Mouse (Mus musculus) embryo, embryonic 9.5 days (tissue): Measurements from ENCODE around the gene Meioc.

Experiments used
- DNase-seq: peaks from one replicate; pipeline ENCODE4 v3.0.0-alpha.2; 2017; ENCODE audit errors: extremely low spot score

Meioc gene

GRCm38 (mm10) chr11:102663416-102663815 lies at the start of gene Meioc:
TSS of gene Meioc (plus strand) at chr11:102663716.
- DNase-seq, result no peak

GRCm38 (mm10) chr11:102619449-102619848 lies 44.1 kb upstream of the Meioc start:
- DNase-seq, result no peak

GRCm38 (mm10) chr11:102623876-102624789 lies 39.4 kb upstream of the Meioc start:
- DNase-seq, result peak; percentile 90

GRCm38 (mm10) chr11:102624888-102625407 lies 38.6 kb upstream of the Meioc start:
- no peak for DNase-seq

GRCm38 (mm10) chr11:102627171-102627931 lies 36.2 kb upstream of the Meioc start:
- no peak for DNase-seq

GRCm38 (mm10) chr11:102628529-102628928 lies 35.0 kb upstream of the Meioc start:
- no peak for DNase-seq

GRCm38 (mm10) chr11:102629375-102629774 lies 34.1 kb upstream of the Meioc start:
- no peak for DNase-seq

- no peak for DNase-seq
Measured at GRCm38 (mm10) chr11:102630731-102631130, 32.8 kb upstream of the Meioc start.

- no peak for DNase-seq
Measured at GRCm38 (mm10) chr11:102631203-102631602, 32.3 kb upstream of the Meioc start.

GRCm38 (mm10) chr11:102632725-102633124 lies 30.8 kb upstream of the Meioc start:
- DNase-seq, result no peak

GRCm38 (mm10) chr11:102633379-102633778 lies 30.1 kb upstream of the Meioc start:
- DNase-seq, result no peak

GRCm38 (mm10) chr11:102636887-102637286 lies 26.6 kb upstream of the Meioc start:
- no peak for DNase-seq

GRCm38 (mm10) chr11:102643891-102644382 lies 19.6 kb upstream of the Meioc start:
- peak; percentile 71 for DNase-seq

GRCm38 (mm10) chr11:102646226-102646625 lies 17.3 kb upstream of the Meioc start:
- no peak for DNase-seq

- DNase-seq, result no peak
Measured at GRCm38 (mm10) chr11:102647885-102648284, 15.6 kb upstream of the Meioc start.

- peak; percentile 82 for DNase-seq
Measured at GRCm38 (mm10) chr11:102651381-102651780, 12.1 kb upstream of the Meioc start.

GRCm38 (mm10) chr11:102652844-102653243 lies 10.7 kb upstream of the Meioc start:
- no peak for DNase-seq

GRCm38 (mm10) chr11:102655888-102656287 lies 7.6 kb upstream of the Meioc start:
- DNase-seq, result no peak

- DNase-seq, result no peak
Measured at GRCm38 (mm10) chr11:102656326-102656926, 7.1 kb upstream of the Meioc start.

- DNase-seq, result no peak
Measured at GRCm38 (mm10) chr11:102656931-102657330, 6.6 kb upstream of the Meioc start.

- no peak for DNase-seq
Measured at GRCm38 (mm10) chr11:102665151-102665550, 1.6 kb downstream of the Meioc start.
